Mouse (Mus musculus) T-cell, adult 2 months (primary cell): ENCODE data around the gene Gse1.

Experiments
- DNase-seq: peaks from one replicate; pipeline ENCODE4 v3.0.0; 2022; ENCODE audit warnings: low spot score

Gene Gse1

DNA sequence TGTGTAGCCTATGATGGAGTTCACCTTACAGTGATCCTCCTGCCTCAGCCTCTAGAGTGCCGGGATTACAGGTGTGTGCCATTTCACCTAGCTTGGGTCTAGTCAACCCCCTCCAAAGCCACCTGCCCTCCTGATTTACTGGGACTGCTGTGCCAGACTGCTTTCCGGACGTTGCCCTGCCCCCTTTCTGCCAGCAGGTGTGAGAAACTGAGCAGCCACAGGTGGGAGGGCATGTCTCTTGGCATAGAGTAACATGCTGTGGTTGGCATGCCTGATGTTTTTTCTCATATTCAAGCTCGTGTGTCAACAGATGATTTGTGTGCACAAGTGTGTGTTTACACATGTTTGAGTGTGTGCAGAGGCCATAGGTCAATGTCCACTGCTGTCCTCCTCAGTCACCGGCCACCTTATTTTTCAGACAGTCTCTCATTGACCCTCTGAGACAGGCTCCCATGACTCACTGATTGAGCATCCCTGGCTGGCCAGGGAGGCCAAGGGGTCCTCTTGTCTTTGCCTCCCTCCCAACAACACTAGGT, 15.7 kb downstream of the Gse1 start:
- no peak for DNase-seq

DNA sequence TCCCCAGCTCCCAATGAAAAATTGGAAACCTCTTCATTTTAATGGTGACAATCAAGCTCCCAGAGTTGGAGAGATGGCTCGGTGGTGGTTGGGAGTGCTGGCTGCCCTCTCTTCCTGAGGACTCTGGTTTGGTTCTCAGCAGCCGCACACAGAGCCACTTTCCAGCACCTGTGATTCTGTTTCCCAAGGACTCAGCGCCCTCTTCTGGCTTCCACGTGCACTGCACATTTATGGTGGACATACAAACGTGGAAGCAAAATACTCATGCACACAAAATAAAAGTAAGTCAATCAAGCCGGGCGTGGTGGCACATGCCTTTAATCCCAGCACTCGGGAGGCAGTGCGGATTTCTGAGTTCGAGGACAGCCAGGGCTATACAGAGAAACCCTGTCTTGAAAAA, 16.3 kb downstream of the Gse1 start:
- no peak for DNase-seq

DNA sequence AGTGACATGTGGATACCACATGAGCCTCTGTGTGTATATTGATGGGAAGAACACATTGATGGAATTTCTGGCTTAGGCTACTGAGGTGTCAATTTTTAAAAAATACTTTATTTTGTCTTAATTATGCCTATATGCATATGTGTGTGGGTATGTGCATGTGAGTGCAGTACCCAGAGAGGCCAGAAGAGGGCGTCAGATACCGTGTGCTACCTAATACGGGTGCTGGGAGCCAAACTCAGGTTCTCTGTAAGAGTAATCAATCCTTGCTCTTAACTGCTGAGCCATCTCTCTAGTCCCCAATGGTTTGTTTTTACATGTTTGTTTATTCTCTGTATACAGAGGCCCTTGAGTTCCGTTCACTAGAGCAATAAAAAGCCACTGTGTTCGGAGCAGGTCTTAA, 19.4 kb downstream of the Gse1 start:
- DNase-seq = no peak

DNA sequence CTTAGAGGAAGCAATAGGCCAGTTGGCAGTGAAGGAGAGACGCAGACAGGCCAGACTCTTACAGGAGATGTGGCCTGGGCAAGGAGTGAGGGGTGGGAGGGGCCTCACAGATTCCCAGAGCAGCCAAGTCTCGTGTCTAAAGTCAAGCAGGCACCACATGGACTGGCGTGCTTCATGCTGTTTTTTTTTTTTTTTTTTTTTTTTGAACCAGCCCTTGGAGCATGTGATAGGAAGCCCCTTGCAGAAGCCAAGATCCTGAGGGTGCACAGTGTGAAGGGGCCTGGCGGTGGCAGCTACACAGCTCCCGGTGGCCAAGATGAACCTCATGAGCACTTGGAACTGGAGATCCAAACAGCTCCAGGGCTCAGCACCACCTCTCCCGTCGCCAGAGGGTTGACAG, 19.8 kb downstream of the Gse1 start:
- no peak for DNase-seq

DNA sequence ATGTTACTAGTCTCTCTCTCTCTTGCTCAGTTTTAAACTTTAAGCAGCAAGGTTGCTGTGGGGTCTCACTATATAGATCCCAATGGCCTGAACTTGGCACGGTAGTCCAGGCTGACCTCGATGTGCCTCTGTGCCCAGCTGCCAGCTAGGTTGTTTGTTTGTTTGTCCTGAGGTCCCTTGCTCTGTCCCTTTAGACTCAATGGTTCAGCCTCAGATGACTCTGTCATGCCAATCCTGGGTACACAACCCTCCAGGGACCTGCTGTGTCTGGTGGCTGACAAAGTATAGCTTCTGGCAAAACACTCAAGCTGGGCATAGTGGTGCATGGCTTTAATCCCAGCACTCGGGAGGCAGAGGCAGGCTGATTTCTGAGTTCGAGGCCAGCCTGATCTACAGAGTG, 20.2 kb downstream of the Gse1 start:
- no peak for DNase-seq

DNA sequence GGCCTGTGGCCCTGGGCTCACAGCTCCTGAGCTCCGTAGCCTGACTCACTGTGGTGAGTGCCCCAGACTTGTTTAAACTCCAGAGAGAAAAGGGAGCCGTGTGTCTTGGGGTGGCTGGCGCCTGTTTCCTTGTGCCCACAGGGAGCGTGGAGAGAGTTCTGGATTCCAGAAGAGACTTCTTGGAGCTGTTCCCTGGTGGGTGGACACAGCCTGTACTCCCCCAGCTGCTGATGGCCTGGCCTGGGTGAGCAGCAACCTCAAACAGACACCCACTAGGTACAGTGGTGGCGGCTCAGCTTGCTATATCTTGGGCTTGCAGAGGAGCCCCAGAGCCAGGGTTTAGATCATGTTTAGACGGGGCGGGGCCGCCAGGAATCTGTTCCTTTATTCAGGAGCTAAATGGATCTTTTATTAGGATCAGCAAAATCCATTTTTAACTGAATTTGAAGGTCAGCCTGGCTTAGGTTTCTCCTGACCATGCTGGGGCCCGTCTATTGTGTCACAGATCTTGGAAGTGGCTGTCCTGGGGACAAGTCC, 21.6 kb downstream of the Gse1 start:
- no peak for DNase-seq

DNA sequence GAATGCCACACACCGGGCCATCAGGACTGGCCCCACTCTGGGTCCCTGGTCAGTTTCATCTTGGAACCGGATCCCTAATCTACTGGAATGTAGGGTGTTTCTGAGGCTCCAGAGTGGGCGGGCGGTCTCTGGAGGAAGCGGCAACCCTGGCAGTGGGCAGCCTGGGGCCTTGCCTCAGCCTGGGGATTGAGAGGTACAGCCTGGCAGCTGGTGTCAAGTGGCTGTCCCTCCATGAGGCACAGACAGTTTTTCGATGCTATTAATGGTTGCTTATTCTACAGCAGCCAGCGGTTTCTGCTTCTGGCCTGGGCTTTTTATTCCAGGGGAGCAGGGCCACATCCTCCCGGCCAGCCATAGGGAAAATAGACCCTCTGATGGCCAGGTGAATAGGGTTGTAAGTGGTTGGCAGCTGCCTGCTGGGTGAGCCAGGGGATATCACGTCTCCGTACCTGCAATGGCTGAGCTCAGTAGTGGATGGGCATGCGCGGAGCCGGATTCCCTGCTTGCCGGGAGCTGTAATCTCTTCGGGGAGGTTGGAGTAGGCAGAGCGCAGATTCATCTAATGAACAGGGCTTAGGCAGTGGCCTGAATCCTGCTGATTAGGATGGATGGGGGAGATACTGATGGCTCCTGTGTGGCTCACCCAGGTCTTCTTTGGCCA, 22.6 kb downstream of the Gse1 start:
- DNase-seq = no peak

DNA sequence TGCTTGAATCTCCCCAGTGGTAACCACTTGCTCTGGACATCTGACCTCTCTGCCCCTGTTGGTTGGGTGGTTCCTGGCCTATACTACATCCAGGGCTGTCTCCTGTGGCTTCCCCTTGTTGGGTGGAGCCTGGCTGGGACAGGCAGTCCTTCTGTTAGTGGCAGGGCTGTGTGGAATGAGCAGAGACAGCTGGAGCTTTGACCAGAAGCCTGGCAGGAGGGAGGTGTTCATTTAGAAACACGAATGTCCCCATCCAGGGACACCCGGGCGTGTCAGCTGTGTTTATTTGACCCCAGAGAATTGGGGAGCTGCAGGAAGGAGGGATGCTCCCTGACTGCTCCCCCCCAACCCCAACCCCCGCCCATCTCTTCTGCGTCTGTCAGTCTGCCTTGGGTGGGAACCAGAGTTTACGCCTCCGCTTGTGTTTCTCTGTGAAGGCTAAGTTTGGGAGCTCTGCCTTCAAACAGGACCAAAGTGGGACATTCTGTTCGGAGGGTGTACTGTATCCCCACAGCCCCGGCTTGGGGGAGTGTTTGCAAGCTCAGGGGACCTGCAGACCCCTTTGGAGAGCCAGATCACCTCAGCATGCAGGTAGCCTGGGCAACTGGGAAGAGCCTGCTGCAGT, 23.3 kb downstream of the Gse1 start:
- DNase-seq = no peak

DNA sequence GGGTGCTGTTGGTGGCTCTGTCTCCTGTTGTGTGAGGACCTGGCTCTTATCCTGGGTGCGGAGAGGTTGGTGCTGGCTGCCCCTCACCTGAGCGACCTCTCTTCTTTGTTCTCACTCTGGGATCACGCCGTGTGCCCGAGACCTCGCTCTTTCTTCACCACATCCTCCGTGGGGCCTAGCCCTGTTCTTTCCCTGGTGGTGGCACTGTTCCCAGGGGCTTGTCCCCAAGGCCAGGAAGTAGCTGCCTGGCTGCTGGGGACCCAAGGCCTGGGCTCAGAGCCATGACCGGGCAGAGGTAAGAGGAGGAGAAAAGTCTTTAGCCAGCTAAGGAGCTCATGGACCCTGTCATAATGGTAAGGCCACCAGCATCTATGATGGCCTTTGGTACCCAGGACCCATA, 25.4 kb downstream of the Gse1 start:
- no peak for DNase-seq

DNA sequence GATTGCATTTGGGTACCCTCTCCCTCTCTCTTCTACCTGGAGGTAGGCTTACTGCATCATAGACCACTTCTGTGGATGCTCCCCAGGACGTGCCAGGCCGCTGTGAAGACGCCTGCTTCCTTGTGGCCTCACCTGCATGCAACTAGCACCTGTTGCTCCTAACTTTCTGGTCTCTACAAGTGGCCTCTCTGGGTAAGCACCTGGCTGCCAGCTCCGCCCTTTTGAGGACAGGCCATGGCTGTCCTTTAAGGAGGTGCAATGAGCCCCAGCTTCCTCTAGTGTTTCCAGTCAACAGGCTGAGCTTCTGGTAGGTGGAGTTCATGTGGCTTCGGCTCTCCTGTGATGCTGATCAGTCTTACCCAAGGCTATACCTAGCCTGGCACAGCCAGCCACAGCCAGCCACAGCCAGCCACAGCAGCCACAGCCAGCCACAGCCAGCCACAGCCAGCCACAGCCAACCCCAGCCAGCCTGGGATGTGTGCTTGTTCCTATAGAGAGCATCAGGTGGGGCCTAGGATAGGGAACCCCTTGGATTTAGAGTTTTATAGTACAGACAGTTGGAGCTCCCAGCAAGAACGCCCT, 27.2 kb downstream of the Gse1 start:
- no peak for DNase-seq

DNA sequence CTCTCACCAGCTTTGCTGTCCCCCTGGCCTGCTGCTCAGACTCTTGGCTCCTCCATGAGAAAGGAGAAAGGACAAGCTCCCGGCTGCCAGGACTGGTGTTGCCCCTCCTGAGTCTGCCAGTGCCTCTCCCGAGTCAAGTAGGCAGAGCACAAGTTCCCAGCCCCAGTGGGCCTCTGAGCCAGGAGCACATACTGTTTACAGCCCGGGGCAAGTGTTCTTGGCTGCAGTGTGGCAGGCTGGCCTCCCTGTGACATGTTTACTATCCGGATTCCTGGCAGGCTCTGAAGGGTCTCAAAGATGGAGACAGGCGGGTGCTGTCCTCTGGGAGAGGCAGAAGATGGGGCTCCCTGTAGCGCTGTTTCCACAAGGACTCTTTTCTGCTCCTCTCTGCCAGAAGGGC, 28.7 kb downstream of the Gse1 start:
- no peak for DNase-seq

DNA sequence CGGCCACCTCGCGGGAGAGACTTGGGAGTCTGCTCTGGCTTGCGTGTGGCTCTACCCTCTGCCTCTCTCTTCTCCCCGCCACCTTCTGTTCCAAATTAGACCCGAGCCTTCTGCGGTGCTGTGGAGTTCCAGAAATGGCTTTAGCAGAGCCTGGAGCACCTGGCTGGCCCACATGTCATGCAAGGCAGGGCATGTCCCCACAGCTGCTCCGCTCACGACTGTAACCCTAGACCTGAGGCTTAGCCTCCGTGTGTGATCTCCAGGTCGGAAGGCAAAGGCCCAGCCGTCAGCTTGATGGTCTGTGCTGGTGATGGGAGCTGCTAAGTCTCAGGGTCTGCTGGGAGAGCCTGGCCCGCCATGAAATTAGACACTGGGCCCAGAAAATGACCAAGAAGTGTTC, 30.9 kb downstream of the Gse1 start:
- no peak for DNase-seq

DNA sequence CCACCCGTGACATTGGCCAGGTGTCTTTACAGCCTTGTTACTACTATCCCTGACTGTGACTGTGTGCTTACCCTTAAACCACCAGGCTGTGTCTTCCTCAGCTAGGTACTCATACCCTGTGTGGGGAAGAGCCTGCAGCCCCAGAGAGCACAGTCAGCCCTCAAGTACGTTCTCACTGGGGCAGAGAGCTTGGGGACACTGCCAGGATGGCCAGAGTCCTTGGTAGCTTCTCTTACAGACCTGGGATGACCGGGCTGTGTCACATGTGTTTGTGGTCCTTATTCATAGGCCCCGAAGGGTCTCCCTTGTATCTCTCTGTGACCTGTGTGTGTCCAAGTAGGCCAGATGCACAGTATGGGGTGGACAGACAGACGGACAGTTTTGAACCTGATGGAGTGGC, 32.4 kb downstream of the Gse1 start:
- no peak for DNase-seq

DNA sequence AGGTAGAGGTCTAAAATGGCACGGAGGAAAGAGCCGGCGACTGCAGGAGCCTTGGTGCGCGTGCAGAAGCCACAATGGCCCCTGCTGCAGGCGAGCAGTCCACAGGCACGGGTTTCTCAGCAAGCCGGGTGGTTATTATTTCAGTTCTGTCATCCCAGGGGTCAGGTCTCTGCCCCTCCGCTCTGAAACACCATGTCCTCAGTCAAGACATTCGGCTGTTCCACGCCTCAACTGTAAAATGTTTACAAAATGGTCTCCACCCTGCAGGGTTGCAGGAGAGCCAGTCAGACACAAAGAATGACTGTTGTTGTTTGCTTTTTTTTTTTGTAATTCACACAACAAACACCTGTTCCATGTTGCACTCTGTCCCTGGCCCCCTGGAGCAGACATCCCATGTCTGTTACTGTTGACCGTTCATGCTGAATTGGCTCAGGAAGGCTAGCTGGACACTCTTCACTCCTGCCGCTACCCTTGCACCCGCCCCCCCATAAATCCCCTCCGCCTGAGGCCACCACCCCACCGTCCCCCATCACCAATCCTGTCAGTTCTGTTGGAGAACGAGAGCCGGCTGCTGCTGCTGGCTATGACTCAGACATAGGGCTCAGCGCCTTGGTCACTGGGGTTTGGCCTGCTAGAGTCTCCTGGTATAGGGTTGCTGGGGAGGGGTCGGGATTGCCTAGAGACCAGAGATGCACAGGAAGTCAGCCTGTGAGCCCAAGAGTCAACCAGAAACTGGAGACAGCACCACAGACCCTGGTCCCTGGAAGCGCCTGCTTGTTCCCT, 33.3 kb downstream of the Gse1 start:
- DNase-seq = no peak

DNA sequence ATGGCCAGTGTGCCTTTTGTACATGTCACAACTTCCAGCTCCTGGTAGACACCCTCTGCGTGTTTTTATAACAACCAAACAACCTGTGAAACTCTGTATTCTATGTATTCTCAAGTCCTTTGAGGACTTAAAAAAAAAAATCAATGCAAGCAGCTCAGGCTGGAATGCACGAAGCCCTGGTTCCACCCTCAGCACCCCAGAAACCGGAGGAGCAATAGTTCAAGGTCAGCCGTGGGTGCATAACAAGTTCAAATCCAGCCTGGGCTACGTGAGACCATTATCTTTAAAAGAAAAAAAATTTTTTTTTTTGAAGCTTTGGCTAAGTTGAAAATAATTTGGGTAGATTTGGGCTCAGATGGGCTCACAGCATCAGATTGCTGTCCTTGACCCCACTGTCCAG, 35.6 kb downstream of the Gse1 start:
- DNase-seq = no peak

DNA sequence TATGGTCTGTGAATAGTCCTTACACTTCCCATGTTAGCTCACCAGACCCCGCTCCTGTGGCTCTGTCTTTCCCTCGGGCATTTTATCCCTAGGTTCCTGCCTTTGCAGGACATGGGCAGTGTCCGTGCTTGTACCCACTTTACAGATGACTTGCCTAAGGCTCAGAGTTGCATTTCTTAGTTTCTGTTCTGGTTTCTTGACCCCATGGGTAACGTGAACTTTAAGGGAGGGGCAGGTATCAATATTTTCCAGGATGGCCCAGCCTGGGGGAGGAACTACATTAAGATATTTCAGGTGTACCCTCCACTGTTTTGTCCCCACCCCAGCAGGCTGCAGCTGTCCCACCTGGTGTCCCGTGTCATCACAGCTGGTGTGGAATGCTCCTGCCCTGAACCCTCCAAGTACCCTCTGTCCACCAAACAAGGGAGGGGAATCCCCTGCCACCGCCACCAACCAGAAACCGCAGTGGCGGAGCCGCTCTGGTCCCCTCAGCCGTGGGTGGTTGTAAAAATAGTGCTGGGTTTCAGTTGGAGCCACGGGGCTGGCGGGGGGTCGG, 36.2 kb downstream of the Gse1 start:
- no peak for DNase-seq

DNA sequence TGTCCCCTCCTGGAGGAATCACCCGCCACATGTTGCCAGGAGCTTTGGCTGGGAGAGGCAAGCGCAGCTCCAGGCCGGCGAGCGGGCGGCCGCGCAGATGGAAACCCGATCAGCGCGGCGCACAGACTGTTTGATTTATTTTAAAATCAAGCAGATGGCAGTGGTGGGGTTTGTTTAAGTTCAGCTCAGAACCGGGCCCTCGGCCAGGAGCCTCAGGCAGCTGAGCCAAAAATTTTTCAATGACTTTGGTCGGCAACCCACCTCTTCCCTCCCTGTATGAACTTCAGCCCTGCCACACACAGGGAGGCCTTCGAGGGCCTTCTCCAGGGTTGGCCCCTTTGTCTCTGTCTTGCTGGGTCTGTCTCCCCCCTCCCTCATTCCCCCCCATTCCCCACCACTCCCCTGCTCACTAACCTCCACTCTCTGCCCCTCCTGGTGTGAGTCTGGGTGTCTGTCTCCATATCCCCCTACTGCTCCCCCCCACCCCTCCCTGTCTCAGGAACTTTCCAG, 36.7 kb downstream of the Gse1 start:
- DNase-seq = no peak

DNA sequence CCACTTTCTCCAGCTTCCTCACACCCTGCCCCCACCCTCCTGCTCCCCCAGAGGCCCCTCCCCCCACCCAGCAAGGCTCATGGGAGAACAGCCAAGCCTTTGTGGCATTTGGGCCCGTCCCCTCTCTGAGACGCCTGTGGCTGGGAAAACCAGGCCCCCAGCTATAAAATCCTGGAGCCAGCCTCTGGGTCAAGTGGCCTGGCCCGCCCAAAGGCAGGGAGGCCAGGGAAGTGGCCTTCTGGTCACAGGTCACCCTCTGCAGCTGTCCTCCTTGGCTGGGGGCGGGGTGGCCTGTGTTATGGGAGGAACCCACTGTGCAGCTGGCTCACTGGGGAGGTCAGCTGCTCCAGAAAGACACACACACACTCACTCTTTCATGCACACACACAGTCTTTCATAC, 37.2 kb downstream of the Gse1 start:
- DNase-seq = no peak

DNA sequence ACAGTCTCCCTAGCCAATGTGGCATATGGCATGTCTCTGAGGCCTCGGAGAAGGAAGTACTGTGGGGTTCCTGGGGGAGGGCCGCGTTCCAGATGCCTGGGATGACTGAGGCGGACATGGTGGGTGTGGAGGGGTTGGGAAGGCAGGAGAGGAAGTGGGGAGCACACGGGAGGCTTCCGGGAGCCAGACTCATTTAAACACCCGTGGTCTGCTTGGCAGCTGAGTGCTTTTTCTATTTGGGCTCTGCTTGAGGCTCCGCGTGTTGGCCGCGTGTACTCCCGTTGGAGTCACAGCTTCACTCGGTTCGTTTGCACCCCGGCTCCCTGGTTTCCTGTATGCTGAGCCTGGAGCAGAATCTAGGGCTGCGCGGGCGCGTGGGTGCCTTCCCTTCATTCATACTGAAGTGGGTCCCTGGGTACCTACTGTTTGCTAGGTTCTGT, 40.3 kb downstream of the Gse1 start:
- no peak for DNase-seq

DNA sequence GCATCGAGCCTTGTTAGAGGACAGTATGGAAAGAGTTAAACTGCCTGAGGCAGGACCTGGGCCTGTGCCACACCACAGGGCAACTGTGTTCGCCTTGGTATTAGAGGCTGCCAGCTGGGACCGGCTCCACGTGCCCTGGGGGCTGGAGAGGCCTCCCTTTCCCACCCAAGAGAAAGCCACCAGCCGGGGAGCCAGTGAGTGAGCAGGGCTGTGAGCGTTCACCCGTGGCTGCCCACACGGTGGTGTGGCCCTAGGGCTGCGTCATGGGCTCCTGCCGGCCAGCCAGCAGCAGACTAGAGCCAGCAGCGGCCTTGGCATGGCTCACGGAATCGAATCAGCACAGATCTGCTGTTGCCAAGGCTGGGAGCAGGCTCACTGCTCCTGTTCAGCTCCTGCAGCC, 42.2 kb downstream of the Gse1 start:
- no peak for DNase-seq

DNA sequence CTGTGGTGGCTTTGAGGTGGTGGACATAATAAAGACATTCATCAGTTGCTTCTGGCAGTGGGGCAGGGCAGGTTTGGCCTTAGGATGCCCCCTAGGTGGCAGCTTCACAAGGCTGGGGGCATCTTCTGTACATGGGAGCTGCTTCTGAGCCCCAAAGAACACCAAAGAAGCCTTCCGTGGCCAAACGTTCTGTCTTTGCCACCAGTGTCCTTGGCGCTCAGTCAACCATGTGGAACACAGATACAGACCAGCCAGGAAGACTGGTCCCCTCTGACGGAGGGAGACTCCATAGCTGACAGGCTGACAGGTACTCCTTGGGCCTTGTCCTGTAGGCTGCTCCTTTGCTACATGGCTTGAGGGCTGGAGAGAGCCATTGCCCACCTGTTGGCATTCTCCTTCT, 45.2 kb downstream of the Gse1 start:
- no peak for DNase-seq
